In the genomic region with DNA sequence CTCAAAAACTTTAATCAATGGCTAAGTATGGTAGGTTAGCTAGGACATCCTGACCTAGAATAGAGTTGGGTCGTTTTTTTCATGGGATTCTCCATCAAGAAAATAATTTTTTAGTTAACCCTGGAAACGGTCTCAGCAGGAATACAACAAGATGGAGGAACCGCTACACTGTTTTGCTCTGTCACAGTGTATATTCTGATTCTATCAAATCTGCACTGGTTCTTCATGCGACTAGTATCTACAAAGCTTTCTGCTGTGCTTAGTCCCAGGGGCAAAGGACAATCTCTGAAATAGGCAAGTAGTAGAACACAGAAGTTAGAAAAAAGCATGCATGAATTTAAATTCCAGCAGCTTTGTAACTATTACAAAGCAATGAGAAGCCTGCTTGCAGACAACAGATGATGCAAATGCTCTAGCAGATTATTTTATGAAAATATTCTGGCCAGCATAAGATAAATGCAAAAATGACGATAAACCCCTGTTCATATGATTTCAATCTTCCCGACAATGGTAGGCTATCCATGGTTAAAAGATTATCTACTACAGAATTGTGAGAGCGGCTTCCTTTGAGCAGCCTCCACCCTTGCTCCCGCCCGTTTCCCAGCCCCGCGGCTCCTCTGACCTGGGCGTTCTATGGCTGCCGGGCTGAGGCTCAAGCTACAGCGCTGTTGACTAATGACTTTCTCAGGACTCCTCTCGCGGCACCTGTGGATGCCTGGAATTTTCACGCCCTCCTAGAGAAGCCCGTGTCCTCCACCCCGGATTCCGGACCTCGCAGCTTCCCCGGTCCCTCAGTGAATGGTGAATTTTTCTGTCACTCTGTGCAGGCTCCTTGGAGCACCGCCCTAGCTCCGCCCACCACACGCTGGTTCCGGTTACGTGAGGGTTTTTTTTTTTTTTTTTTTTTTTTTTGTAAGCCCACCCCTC, we compare ENCODE assay signal across 1 mouse cellular context.
TF ChIP-seq lines count a peak whose summit lies in the region.

Zfp40 (minus strand) TSS at position 800 of the 927 bp plus-strand sequence.

TF ChIP-seq in MEL, 35 proteins besides CTCF, POLR2A, EP300 and RAD21 (continued from another document):
- TF ChIP-seq MAZ (IDR thresholded peaks at IDR 0.05; ENCODE audit: low read depth, low read length) (no peak), KAT2A (conservative IDR thresholded peaks at IDR 0.05; ENCODE audit: low read depth, low read length) (no peak), MYB (IDR thresholded peaks at IDR 0.05; ENCODE audit: low read depth, low read length) (no peak), HCFC1 (IDR thresholded peaks at IDR 0.05; ENCODE audit: low read depth, low read length) (peak; percentile 69), BHLHE40 (IDR thresholded peaks at IDR 0.05; ENCODE audit: borderline replicate concordance, low read depth, low read length) (no peak), ETS1 (IDR thresholded peaks at IDR 0.05; ENCODE audit: low read depth, low read length) (peak; percentile 40; the same call in 1 of the 2 replicates), USF1 (IDR thresholded peaks at IDR 0.05; ENCODE audit: low read depth, low read length) (no peak), SIN3A (IDR thresholded peaks at IDR 0.05; ENCODE audit: low read length) (no peak; the same call in 1 of the 2 replicates), ZC3H11A (IDR thresholded peaks at IDR 0.05; ENCODE audit: low read depth, low read length) (no peak), MXI1 (IDR thresholded peaks at IDR 0.05; ENCODE audit: low read depth, low read length) (peak; percentile 65), MAX (IDR thresholded peaks at IDR 0.05; ENCODE audit: low read length) (no peak), GATA1 (IDR thresholded peaks at IDR 0.05; ENCODE audit: low read depth, low read length) (peak; percentile 70), POLR2AphosphoS2 (IDR thresholded peaks at IDR 0.05; ENCODE audit: low read length) (no peak), ZNF384 (IDR thresholded peaks at IDR 0.05; ENCODE audit: low read depth, low read length) (peak; percentile 75), RCOR1 (IDR thresholded peaks at IDR 0.05; ENCODE audit: low read depth, low read length) (no peak)
